Mouse (Mus musculus) testis, adult 2 months (tissue): ENCODE data around the gene Cfap157.

Experiments used
- CTCF ChIP-seq: fragments of 200-500 bp; IDR thresholded peaks from 2 replicates; pipeline ENCODE4 v1.5.1; 2012; ENCODE audit warnings: low read depth, mild to moderate bottlenecking, inconsistent platforms, low read length, moderate library complexity; ENCODE audit not compliant: control insufficient read depth, insufficient read depth, insufficient replicate concordance
- POLR2A ChIP-seq: fragments of 200-500 bp; IDR thresholded peaks from 2 replicates; pipeline ENCODE4 v1.6.1; 2012; ENCODE audit warnings: low read depth, mild to moderate bottlenecking, inconsistent platforms, low read length, moderate library complexity; ENCODE audit not compliant: control insufficient read depth

- TF ChIP-seq CTCF (no peak), POLR2A (no peak)
These were observed 25.7 kb downstream of the Cfap157 start for GRCm38 (mm10) chr2:32758503-32758902.
